Mouse (Mus musculus): ENCODE results near the gene Sap25. TPM values are rescaled to one million over a fixed set of nuclear protein-coding genes. Genes with fewer than 3 reads are reported as not detected.

Gene Sap25
- total RNA-seq (2014; rRNA removed) (0.97 and 5.2 TPM in 2 replicates), polyA plus RNA-seq (2015; fragmentation: Nextera tagmentation; extraction: Ambion mirVana) (2.9 and 3.7 TPM in 2 replicates)

- peaks cover 5% of the 10 kb centered on the region; the same call in 1 of the 2 replicates for H3K4me1 ChIP-seq (ENCODE audit: insufficient read depth, low read length)
- no peak within 1 kb of the TSS for H3K4me3 ChIP-seq (ENCODE audit: low read length)
- no peak for ATAC-seq
- no peaks in the 10 kb centered on the region for H3K9me3 ChIP-seq (ENCODE audit: low read length)
- peaks cover 13% of the 10 kb centered on the region for H3K27me3 ChIP-seq (ENCODE audit: insufficient read depth, low read length)
- DNase-seq (ENCODE audit: low spot score) = no peak
- H3K9ac ChIP-seq (replicated peaks; ENCODE audit: low read length) = no peak within 1 kb of the TSS
- peak; percentile 42 for TF ChIP-seq CTCF (IDR thresholded peaks at IDR 0.05; ENCODE audit: low read depth)
- H3K4me2 ChIP-seq (ENCODE audit: low read depth, low read length) = no peak within 1 kb of the TSS
- WGBS = 88% methylated on average over 19 of the region's 19 CpGs
- no peak within 1 kb of the TSS for H3K27ac ChIP-seq
- H3K36me3 ChIP-seq (ENCODE audit: insufficient read depth, low read length) = peaks cover 33% of the 10 kb centered on the region; the same call in 1 of the 2 replicates
These were observed at the start of gene Sap25 for GRCm38 (mm10) chr5:137641054-137641453. TSS of gene Sap25 (plus strand) at chr5:137641334.

GRCm38 (mm10) chr5:137595921-137596320 is 45.2 kb upstream of the Sap25 start:
- ATAC-seq = no peak
- Histone ChIP-seq H3K4me2 (ENCODE audit: low read depth, low read length) (no peak overlapping the region), H3K27ac (no peak overlapping the region), H3K9ac (replicated peaks; ENCODE audit: low read length) (no peak overlapping the region), H3K4me3 (ENCODE audit: low read length) (no peak overlapping the region), H3K9me3 (ENCODE audit: low read length) (no peaks in the 10 kb centered on the region), H3K36me3 (ENCODE audit: insufficient read depth, low read length) (no peaks in the 10 kb centered on the region; the same call in 1 of the 2 replicates), H3K27me3 (ENCODE audit: insufficient read depth, low read length) (no peaks in the 10 kb centered on the region), H3K4me1 (ENCODE audit: insufficient read depth, low read length) (peaks cover 10% of the 10 kb centered on the region; the same call in 1 of the 2 replicates)
- WGBS = 55% methylated on average over 7 of the region's 7 CpGs
- no peak for DNase-seq (ENCODE audit: low spot score)
- TF ChIP-seq CTCF (IDR thresholded peaks at IDR 0.05; ENCODE audit: low read depth) = no peak

DNA sequence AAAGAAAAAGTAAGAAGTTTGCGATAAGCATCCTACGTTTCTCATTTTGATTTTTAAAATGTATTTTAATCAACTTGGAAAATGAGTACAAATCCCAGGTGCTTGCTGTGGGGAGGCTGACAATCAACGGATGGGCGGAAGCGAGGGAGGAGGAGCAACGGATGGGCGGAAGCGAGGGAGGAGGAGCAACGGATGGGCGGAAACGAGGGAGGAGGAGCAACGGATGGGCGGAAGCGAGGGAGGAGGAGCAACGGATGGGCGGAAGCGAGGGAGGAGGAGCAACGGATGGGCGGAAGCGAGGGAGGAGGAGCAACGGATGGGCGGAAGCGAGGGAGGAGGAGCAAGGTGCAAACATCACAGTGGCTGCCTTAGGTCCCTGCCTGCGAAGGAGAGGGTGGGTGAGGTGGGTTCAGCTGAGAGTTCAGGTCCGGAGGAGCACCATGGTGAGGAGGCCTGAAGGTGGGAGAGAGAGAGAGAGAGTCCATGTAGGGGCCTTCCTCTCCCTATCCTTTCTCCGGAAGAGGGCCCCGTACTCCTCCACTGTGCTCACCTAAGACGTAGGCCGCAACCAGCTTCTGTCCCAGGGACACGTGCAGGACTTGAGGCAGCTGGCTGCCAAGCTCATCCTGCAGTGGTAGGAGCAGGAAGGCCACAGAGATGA is 44.4 kb upstream of the Sap25 start:
- 35% methylated on average over 26 of the region's 30 CpGs for WGBS
- Histone ChIP-seq H3K9me3 (ENCODE audit: low read length) (no peaks in the 10 kb centered on the region), H3K27ac (no peak overlapping the region), H3K4me1 (ENCODE audit: insufficient read depth, low read length) (peaks cover 10% of the 10 kb centered on the region; the same call in 1 of the 2 replicates), H3K9ac (replicated peaks; ENCODE audit: low read length) (no peak overlapping the region), H3K4me3 (ENCODE audit: low read length) (no peak overlapping the region), H3K36me3 (ENCODE audit: insufficient read depth, low read length) (no peaks in the 10 kb centered on the region; the same call in 1 of the 2 replicates), H3K4me2 (ENCODE audit: low read depth, low read length) (0 out of 2 replicates have a peak overlapping the region, but pooled peaks have one; percentile 10), H3K27me3 (ENCODE audit: insufficient read depth, low read length) (no peaks in the 10 kb centered on the region)
- ATAC-seq (no peak), DNase-seq (ENCODE audit: low spot score) (no peak)
- TF ChIP-seq CTCF (IDR thresholded peaks at IDR 0.05; ENCODE audit: low read depth) = no peak

DNA sequence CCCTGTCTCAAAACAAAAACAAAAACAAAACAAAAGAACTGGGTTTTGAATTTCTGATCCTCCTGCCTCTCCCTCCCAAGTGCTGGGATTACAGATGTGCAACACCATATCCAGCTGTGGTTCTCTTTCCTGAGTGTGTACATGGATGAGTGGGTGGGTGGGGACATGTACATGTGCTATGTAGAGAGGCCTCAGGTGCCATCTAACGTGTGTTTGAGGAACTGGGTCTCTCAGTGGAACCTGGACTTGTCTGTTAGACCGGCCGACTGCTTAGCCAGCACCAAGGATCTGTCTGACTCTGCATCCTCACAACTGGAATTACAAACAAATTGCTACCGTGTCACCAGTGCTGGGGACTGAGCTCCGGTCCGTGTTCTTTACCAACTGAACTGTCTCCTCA is 43.5 kb upstream of the Sap25 start:
- 95% methylated on average over 6 of the region's 6 CpGs for WGBS
- Histone ChIP-seq H3K4me3 (ENCODE audit: low read length) (no peak overlapping the region), H3K27me3 (ENCODE audit: insufficient read depth, low read length) (no peaks in the 10 kb centered on the region), H3K27ac (no peak overlapping the region), H3K4me1 (ENCODE audit: insufficient read depth, low read length) (peaks cover 10% of the 10 kb centered on the region; the same call in 1 of the 2 replicates), H3K9me3 (ENCODE audit: low read length) (no peaks in the 10 kb centered on the region), H3K4me2 (ENCODE audit: low read depth, low read length) (no peak overlapping the region), H3K36me3 (ENCODE audit: insufficient read depth, low read length) (no peaks in the 10 kb centered on the region; the same call in 1 of the 2 replicates), H3K9ac (replicated peaks; ENCODE audit: low read length) (no peak overlapping the region)
- DNase-seq (ENCODE audit: low spot score) = no peak
- no peak for TF ChIP-seq CTCF (IDR thresholded peaks at IDR 0.05; ENCODE audit: low read depth)
- no peak for ATAC-seq

GRCm38 (mm10) chr5:137598100-137598826 is 42.9 kb upstream of the Sap25 start:
- peaks cover 10% of the 10 kb centered on the region; the same call in 1 of the 2 replicates for H3K4me1 ChIP-seq (ENCODE audit: insufficient read depth, low read length)
- no peak overlapping the region for H3K4me3 ChIP-seq (ENCODE audit: low read length)
- H3K9me3 ChIP-seq (ENCODE audit: low read length) = no peaks in the 10 kb centered on the region
- DNase-seq (ENCODE audit: low spot score) (no peak), ATAC-seq (no peak)
- no peaks in the 10 kb centered on the region for H3K27me3 ChIP-seq (ENCODE audit: insufficient read depth, low read length)
- TF ChIP-seq CTCF (IDR thresholded peaks at IDR 0.05; ENCODE audit: low read depth) = no peak
- 84% methylated on average over 2 of the region's 2 CpGs for WGBS
- no peak overlapping the region for H3K4me2 ChIP-seq (ENCODE audit: low read depth, low read length)
- no peaks in the 10 kb centered on the region; the same call in 1 of the 2 replicates for H3K36me3 ChIP-seq (ENCODE audit: insufficient read depth, low read length)
- no peak overlapping the region for H3K9ac ChIP-seq (replicated peaks; ENCODE audit: low read length)
- no peak overlapping the region for H3K27ac ChIP-seq

DNA sequence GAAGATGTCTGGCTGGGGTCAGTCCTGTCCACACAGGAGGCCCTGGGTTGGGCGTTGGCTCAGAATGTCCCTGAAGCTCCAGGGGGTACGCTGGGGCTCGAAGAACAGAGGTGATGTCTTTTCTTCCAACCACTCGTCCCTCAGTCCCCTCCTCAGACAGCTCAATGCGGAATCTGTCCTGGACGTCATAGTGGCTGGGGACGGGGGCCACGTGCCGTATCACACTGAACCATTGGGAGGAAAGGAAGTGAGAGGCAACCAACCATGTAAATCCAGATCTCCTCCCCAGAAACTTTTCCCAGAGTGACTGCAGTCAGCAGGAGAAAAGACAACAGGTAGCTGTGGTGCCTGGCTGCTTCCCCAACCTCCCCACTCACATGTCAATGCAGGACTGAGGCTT is 41.5 kb upstream of the Sap25 start:
- Histone ChIP-seq H3K4me3 (ENCODE audit: low read length) (peak overlapping the region; percentile 72), H3K9me3 (ENCODE audit: low read length) (no peaks in the 10 kb centered on the region), H3K4me2 (ENCODE audit: low read depth, low read length) (peak overlapping the region; percentile 84), H3K27ac (0 out of 2 replicates have a peak overlapping the region, but pooled peaks have one; percentile 78), H3K9ac (replicated peaks; ENCODE audit: low read length) (peak overlapping the region; percentile 72), H3K36me3 (ENCODE audit: insufficient read depth, low read length) (no peaks in the 10 kb centered on the region; the same call in 1 of the 2 replicates), H3K27me3 (ENCODE audit: insufficient read depth, low read length) (no peaks in the 10 kb centered on the region), H3K4me1 (ENCODE audit: insufficient read depth, low read length) (peaks cover 10% of the 10 kb centered on the region; the same call in 1 of the 2 replicates)
- no peak for TF ChIP-seq CTCF (IDR thresholded peaks at IDR 0.05; ENCODE audit: low read depth)
- DNase-seq (ENCODE audit: low spot score) (no peak), ATAC-seq (no peak)
- WGBS = 51% methylated on average over 9 of the region's 9 CpGs
